Mouse (Mus musculus) neural tube, embryonic 10.5 days (tissue): ENCODE data around the gene Prl8a8.

Experiments used
- DNase-seq: peaks from one replicate; pipeline ENCODE4 v3.0.0-alpha.2; 2017; ENCODE audit warnings: low spot score; ENCODE audit errors: extremely low spot score

Gene Prl8a8

GRCm38 (mm10) chr13:27513117-27513516 is at the start of gene Prl8a8:
Gene Prl8a8 (minus strand): TSS chr13:27513217.
- no peak for DNase-seq

- no peak for DNase-seq
These were observed 40.3 kb upstream of the Prl8a8 start for GRCm38 (mm10) chr13:27553336-27553735.

DNA sequence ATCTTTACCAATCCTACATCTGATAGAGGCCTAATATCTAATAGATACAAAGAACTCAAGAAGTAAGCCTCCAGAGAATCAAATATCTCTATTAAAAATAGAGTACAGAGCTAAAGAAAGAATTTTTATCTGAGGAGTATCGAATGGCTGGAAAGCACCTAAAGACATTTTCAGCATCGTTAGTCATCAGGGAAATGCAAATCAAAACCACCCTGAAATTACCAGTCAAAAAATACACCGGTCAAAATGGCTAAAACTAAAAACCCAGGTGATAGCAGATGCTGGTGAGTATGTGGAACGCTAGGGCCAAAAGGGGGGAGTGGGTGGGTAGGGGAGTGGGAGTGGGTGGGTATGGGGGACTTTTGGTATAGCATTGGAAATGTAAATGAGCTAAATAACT is 10.1 kb upstream of the Prl8a8 start:
- no peak for DNase-seq

GRCm38 (mm10) chr13:27507645-27508044 is 5.4 kb downstream of the Prl8a8 start:
- no peak for DNase-seq
